Mouse (Mus musculus): Measurements from ENCODE around the gene Scamp4.
A peak's percentile ranks its signal among the peaks of the same experiment; 100 is the strongest.
"Not testable (repeated sequence)": the region's sequence is repeated elsewhere in the genome, so short reads cannot be mapped to it uniquely, and the experiment has no call there.

Scamp4 gene

DNA sequence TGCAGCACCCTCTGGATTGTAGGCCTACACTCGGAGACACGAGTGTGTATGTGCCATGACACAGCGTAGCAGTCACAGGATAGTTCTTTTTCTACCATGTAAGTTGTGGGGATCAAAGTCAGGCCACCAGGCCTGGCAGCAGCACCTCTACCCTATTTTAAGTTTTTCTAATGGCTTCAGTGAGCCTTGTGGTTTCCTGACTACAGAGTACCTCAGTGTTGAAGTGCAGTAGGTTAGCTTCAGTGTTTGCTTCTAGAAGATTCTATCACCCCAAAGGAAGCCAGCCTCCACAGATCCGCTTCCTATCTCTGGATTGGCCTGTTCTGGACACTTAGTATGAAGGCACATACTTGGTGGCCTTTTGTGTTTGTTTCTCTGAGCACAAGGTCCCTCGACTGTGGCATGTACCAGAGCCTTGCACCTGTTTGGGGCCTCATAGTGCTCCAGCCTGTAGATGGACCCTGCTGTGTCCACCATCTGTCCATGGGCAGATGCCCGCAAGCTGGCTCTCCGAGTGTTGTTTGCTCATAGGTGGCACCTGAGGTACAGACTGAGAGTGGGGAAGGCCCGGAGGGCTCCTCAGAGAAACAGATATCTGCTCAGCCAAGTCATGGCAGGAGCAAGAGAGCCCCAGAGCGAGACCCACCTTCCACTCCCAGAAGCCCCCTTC is 7.6 kb downstream of the Scamp4 start:
- DNase-seq (ENCODE audit: low read depth, low spot score), result no peak

DNA sequence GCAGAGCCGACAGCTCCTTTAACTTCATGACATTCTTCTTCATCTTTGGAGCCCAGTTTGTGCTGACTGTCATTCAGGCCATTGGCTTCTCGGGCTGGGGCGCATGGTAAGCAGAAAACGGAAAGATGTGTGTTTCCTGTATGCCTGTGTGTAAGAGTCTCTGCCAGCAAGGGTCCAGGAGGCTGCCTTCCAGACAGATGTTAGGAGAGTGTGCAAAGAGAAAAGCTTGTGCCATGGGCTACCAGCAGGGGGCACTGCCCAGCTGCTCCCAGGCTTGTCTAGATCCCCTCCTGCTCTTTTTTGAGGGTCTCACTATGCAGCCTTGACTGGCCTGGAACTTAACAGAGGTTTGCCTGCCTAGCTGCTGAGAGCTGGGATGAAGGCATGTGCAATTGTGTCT is 8.4 kb downstream of the Scamp4 start:
- no peak for DNase-seq (ENCODE audit: low read depth, low spot score)

DNA sequence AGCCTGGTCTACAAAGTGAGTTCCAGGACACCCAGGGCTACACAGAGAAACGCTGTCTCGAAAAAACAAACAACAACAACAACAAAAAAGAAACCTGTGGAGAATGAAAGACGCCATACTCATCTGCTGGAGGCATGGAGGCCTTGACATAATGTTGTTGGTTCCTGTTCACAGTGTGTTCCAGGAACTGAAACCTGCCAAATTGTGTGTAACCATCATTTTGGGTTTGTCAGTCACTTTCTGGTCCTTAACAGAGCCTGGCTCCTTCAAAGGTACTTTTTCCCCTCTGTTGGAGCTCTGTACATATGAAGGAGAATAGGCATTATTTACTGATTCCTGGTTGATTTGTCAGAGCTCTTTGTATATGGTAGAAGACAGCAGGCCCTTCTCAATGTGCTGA is 9.2 kb downstream of the Scamp4 start:
- no peak for DNase-seq (ENCODE audit: low read depth, low spot score)

DNA sequence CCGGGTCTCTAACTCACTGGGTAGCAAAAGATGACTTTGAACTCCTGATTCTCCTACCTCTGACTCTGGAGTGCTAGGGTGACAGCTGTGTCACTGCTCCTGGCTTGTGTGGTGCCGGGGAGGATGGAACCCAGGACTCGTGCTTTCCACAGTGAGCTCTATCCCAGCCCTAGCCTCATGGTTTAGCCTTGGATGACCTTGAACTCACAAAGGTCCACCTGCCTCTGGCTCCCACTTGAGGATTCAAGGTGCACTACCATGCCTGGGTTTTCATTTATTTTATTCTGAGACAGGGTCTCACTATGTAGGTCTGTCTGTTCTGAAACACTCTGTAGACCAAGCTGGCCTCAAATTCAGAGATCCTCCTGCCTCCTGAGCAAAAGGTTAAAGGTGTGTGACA is 11.1 kb downstream of the Scamp4 start:
- DNase-seq (ENCODE audit: low read depth, low spot score), result no peak

DNA sequence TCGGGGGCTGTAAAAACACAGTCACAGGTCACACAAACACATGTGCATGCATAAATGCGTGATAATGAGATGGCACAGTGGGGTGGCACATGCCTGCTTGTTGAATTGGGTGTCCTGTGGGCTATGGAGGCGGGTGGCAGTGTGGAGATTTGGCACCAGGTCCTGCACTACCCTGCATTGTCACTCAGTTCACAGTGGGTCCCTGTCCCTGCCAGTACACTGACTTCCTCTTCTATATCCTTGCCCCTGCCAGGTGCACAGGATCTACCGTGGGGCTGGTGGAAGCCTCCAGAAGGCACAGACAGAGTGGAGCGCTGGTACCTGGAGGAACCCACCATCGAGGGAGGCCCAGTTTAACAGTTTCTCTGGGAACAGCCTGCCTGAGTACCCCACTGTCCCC is 11.7 kb downstream of the Scamp4 start:
- DNase-seq (ENCODE audit: low read depth, low spot score), result no peak

DNA sequence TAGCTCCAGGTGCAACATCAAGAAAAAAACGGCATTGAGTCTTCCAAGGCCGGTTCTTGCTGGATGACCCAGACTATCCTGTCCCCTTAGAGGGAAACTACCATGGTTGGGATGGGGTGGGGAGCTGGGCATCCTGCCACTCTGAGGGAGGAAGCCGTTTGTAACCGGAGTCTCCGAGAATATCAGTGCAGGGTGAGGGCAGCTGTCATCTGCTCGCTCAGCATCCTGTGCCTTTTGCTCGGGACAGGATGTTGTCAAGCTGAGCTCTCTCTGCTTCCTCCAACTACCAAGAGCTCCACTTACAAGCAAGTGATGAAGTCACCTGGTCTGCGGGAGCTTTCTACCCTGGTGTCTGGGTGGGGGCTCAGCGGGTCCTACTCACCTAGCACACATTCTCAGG is 15.5 kb downstream of the Scamp4 start:
- no peak for DNase-seq (ENCODE audit: low read depth, low spot score)

DNA sequence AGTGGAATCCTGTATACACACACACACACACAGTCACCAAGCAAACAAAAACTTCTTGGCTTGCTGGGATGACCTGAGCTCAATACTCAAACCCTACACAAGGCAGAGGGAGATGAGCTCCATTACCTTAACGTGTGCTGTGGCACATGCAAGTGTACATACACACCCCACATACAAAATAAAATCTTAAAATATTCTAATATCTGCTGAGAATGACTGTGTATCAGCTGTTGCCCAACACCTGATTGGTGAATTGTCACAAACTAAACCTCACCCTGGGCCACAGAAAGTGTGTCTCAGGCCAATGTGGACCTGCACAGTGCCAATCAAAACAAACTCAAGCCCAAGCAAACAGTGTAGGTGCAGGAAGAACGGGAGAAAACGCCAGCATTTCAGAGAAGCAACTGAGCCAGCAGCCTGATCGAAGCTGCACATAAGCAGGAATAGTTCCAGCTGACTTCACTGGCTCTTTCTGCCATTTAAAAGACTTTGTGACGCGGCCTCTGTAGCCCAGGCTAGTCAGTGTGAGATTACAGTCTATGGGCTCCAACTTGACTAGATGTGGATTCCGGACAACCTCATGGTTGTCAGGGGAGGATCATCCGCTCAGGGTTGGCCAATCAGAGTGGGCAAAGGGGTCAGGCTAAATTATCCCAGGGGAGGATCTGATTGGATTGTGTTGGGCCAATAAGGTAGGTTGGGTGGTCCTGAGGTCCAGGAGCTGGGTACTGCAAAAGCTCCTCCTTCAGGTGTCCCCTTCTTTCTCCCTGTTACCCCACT is 17.0 kb downstream of the Scamp4 start:
- no peak for DNase-seq (ENCODE audit: low read depth, low spot score)

DNA sequence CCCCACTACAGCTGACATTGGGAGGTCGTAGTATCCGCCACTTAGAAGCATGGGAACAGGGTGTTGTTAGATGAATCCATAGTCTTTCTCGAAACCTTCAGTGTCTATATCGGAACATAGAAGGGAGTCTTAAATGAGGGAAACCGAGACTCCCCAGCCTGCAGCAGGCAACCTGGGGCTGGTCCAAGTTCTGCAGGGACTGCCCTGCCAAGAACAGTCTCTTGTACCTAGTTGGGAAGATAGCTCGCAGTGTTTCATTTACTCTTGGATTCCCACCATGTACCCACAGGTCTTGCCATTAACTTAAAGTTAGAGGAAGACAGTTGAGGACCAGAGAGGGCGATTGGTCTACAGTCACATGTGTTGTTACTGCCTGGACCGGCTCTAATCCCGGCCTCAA is 17.7 kb downstream of the Scamp4 start:
- DNase-seq (ENCODE audit: low read depth, low spot score), result no peak

DNA sequence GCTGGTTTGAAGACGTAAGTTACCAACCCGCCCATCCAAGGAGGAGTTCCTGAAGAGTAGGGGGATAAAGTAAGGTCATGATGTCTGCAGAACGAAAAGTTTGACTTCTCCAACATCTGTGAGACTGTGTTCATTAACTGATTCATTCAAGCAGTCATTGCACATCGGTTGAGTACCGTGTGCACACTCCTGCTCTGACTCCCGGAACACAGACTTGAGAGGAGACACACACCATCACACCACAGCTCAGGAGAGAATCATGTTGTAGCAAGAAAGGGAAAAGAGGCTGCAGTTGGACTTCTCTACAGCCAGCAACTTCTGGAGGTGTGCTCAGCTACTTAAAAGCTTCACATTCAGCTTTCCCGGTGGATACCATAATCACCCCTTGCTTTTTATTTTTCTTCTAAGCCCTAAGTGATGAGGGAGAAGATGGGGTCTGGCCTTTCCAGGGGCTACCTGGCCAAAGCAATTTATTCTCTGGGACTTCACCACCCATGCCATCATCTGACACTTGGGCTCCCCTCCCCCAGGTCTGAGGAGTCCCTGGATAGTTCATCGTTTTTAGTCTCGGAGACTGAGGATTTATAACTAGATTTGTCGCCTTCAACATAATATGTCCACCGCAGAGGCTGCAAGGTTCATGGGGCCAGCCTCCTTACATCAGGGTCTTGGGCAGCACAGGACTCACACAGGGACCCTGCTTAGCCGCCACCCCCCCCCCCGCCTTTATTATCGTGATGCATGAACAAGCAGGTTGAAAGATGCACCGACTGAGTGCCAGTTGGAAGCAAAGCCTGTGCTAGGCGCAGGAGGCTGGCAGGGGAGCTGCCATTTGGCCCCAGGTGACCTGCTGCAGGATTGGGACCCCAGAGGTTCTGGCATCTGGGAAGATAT is 18.4 kb downstream of the Scamp4 start:
- DNase-seq (ENCODE audit: low read depth, low spot score), result no peak

DNA sequence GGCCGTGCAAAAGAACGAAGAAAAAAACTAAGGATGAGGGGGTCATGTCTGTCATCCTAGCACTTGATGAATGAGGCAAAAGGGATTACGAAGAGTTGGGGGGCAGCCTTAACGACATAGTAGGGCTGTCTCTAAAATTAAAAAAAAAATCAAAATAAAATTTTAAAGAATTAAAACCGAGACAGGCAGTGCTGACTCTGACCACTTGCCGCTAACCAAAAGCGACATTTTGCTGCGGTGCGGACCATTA is 18.9 kb downstream of the Scamp4 start:
- DNase-seq (ENCODE audit: low read depth, low spot score), result no peak

DNA sequence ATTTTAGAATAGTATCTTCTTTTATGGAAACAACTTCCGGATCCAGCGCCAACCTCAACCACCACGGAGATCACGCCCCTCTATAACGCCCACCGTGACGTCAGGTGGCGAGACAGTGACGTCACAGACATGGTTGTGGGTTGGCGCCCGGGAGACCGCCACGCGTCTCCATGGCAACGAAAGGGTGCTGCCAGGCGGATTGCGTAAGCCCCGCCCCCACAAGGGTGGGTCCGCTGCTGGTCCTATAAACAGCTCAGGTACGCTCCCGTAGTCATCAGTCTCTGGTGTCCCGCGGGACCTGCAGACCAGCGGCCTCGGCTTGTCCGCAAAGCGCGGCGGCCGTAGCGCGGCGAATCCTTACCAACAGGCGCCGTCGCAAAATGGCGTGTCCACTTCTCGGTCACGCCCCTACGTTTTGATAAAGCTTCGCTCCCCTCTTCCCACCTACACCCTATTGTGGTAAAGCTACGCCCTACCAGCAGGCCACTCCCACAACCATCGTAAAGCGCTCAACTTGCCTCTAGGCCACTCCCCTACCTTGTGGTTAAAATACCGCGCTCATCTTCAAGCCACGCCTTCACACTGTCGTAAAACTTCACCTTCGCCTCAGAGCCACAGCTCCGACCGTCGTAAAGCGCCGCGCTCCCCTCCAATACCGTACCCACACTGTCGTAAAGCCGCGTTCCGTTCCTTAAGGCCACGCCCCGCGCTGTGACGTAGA is 19.4 kb downstream of the Scamp4 start:
- peak; percentile 100 for DNase-seq (ENCODE audit: low read depth, low spot score)

DNA sequence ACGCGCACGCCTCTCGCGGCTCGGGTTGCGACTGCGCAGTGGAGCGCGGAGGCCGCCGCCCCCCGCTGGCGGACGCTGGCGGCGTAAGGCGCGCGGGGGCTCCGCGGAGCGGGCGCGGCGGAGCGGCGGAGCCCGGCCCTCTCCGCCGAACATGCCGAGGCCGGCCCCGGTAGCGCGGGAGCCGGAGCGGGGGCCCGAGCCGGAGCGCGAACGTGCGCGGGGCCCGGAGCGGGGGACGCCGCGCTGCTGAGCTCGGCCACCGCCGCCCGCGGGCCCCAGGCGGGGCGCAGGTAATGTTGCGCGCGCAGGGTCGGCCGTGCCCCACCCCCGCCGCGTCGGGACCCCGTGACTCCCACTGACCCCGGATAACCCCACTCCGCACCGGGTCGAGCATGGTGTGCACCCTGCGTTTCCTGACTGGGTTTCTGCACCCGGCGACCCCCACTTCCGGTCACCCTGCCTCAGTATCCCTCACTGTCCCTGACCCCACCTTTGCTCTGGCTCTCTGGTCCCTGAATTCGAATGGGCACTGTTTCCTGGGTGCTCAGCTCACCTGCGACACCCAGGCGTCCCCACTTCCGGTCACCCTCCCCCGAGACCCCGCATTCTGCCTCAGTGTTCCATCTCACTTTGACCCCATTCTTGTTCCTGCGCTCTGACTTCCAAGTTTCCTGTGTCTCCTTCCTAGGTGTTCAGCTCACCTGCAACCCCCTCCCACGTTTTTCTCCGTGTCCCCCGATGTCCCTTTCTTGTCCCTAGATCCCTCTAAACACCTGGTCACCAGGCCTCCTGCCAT is 20.2 kb downstream of the Scamp4 start, which contains the start of gene Csnk1g2:
Csnk1g2 (plus strand) TSS at position 178 of the 796 bp plus-strand sequence.
- DNase-seq (ENCODE audit: low read depth, low spot score), result no peak

DNA sequence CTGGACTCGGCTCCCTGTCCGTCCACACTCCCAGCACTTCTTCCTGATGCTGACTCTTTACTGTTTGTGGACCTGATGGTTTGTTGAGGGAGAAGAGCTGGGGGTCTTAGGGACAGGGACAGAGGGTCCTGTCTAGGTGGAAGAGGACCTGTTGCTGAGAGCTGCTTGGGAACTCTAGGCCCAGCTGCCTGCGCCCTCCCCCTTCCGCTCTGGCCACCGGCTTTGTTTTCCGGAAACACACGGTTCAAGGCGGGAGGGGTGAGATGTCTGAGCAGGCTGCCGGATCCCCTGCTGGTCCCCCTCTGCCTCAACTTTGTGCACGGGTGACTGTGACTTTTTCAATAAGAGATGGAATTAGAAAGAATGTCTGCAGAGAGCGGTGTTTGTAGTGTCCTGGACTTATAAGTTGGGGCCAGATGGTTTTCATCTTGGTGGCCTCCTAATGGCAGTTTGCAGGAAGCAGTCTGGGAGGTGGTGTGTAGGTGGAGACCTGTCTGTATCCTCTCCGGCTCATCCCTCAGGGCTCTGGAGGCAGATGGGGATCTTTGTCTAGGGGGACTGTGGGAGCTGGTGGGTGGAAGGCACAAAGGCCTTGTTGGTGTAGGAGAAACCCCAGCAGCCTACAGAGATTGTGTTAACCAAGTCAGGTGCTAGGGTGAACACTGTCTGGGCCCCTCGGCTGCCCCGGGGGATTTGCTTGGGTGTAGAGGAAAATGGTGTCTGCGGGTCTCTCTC is 21.0 kb downstream of the Scamp4 start:
- DNase-seq (ENCODE audit: low read depth, low spot score), result no peak

DNA sequence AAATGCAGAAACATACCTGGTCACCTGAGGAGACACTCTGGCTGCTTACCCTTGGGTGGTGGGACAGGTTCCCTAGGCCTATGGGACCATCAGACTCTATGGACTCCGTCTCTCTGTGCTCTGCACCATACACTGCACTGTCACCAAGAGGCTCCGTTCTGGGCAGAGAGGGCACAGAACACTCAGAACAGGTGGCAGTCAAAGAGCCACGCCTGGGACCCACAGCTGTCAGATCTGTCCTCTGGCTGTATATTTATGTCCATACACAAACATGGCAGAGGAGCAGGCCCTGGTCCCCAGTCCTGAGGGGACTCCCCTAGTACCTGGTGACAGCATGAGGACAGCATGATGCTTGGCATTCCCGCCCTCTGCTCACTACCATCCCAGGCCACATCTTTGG is 23.1 kb downstream of the Scamp4 start:
- DNase-seq (ENCODE audit: low read depth, low spot score), result no peak

DNA sequence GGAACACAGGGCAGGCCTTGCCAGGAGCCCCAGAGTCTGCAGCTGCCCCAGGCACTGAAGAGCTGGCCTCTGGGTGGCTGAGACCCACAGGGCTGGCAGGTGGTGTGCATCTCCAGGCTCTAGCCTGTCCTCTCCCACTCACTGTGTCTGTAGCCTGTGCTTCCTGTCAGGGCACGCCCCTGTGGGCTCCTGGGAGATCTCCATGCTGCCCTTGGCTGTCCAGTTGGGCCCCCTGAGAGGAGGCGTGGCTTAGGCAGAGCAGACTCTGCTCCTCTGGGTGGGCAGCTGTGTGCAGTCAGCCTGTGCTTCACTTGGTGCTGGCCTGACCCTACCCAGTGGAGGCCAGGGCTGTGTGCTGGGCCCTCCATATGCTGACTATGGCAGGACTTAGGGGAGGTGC is 25.0 kb downstream of the Scamp4 start:
- DNase-seq (ENCODE audit: low read depth, low spot score), result no peak

DNA sequence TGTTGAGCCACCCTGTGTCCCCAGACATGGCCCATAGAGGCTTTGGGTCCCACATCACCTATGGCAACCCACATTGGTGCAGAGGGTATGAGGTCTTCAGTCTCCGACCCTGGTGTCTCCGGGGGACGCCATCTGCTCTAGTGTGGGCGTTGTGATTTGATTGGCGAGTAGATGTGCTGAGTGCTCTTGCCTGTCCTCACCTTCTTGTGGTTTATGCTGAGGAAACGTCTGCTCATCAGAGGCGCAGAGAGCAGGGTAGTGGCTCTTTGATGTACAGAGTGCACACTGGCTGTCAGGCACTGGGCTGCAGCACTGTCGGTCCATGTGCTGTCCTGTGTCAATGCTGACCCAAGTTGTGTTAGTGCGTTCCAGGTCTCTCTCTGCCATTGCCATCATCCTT is 26.3 kb downstream of the Scamp4 start:
- no peak for DNase-seq (ENCODE audit: low read depth, low spot score)

DNA sequence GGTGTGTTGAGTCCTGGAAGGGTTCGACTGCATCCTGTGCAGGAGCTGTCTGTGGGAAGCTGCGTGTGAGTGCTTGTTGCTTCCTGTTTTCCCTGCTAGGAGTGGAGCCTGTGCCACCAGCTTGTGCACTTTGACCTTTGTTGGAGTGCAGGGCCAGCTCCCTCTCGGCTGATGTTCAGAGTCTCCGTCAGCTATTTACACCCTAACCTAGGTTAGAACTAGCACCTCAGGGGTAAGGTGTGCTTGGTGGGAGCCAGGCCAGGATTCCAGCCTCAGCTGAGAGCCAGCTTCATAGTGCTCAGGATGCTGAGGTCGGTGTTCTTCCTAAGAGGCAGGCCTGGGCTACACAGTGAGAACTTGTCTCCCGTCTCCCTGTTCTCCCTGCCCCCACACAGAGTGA is 32.7 kb downstream of the Scamp4 start:
- DNase-seq (ENCODE audit: low read depth, low spot score), result no peak

DNA sequence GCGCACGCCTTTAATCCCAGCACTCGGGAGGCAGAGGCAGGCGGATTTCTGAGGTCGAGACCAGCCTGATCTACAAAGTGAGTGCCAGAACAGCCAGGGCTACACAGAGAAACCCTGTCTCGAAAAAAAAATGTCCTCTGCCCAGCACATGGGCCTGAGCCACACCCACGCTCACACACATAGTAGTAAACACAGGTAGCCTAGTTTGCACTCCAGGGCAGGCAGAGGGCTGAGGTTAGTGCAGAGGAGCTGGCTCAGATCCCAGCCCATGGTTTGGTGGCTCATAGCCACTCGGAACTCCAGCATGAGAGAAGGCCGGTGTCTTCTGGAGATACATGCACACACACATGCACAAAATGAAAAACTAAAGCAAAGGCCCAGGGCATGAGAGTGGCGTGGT is 44.3 kb downstream of the Scamp4 start:
- DNase-seq (ENCODE audit: low read depth, low spot score), result no peak

DNA sequence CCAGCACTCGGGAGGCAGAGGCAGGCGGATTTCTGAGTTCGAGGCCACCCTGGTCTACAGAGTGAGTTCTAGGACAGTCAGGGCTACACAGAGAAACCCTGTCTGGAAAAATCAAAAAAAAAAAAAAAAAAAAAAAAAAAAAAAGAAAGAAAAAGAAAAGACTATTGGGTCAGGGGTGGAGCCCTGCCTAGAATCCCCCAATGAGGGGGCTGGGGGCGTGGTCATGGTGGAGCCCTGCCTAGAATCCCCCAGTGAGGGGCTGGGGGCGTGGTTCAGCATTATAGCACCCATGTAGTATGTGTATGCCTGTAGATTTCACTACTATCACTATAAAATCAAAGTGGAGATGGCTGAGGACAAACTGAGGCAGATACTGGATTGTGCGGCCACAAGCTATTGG is 47.2 kb downstream of the Scamp4 start:
- DNase-seq (ENCODE audit: low read depth, low spot score), result not testable (repeated sequence)

DNA sequence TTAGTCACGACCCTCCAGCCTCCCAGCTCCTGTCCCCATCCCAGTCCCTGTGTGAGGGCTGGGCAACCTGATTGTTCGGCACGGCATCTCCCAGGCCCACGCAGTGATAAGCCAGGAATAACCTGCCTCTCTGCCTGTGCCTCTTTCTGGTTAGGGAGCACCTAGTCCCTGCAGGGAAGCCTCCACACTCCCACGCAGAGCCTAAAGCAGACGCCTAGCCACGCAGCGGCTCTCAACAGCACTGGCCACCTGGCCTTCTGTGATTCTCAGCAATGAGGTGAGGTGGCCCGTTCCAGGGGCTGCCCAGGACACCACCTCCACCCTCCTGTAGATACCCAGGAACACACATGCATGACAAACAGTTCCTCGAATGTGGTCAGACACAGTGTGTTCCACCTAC is 47.7 kb downstream of the Scamp4 start:
- DNase-seq (ENCODE audit: low read depth, low spot score), result no peak
